Mouse (Mus musculus): ENCODE measurements around the gene Ociad1. TPM values are rescaled to one million over a fixed set of nuclear protein-coding genes. Genes with fewer than 3 reads are reported as not detected.

The Ociad1 gene
- polyA plus RNA-seq, 1 experiment from 2014 or later: 264 TPM

DNA sequence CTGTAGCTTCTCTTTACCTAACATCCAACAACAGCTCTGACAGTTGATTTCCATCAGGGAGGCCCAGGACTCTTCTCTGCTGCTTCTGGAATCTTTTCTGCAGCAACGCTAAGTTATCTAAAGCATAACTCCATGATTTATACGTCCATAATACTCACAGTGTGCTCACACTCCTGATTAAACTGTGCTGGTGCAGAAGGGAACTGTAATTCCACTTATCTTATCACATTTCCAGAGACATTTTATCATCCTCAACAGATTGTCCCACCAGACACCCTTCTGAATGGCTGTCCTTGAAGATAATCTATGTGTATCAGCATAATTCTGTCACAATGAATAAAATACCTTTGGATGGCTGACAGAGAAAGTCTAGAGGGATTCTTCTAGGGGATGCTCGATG lies 61.4 kb downstream of the Ociad1 start:
- H3K27ac ChIP-seq (ENCODE audit: low read depth, low read length): no peak overlapping the region
- 0 out of 2 replicates have a peak, but pooled peaks cover 6% of the 10 kb centered on the region for H3K4me1 ChIP-seq (ENCODE audit: control insufficient read depth, insufficient read depth, low read length)
- H3K9me3 ChIP-seq (ENCODE audit: control insufficient read depth, low read length): no peaks in the 10 kb centered on the region
- no peaks in the 10 kb centered on the region for H3K36me3 ChIP-seq (ENCODE audit: control insufficient read depth, insufficient read depth, low read length)
- H3K4me3 ChIP-seq (ENCODE audit: low read depth, low read length): no peak overlapping the region
- WGBS: 50% methylated on average over 3 of the region's 3 CpGs
- no peak overlapping the region for H3K4me2 ChIP-seq (ENCODE audit: low read depth, low read length)
- H3K27me3 ChIP-seq (ENCODE audit: control insufficient read depth, insufficient read depth, low read length): no peaks in the 10 kb centered on the region
- no peak overlapping the region for H3K9ac ChIP-seq (replicated peaks; ENCODE audit: low read depth, low read length)
- ATAC-seq (ENCODE audit: low read depth): peak; percentile 42; the same call in 1 of the 2 replicates

GRCm38 (mm10) chr5:73355393-73355792 lies 62.8 kb downstream of the Ociad1 start:
- 46% methylated on average over 5 of the region's 5 CpGs for WGBS
- H3K27ac ChIP-seq (ENCODE audit: low read depth, low read length): no peak overlapping the region
- peak; percentile 33; the same call in 1 of the 2 replicates for ATAC-seq (ENCODE audit: low read depth)

DNA sequence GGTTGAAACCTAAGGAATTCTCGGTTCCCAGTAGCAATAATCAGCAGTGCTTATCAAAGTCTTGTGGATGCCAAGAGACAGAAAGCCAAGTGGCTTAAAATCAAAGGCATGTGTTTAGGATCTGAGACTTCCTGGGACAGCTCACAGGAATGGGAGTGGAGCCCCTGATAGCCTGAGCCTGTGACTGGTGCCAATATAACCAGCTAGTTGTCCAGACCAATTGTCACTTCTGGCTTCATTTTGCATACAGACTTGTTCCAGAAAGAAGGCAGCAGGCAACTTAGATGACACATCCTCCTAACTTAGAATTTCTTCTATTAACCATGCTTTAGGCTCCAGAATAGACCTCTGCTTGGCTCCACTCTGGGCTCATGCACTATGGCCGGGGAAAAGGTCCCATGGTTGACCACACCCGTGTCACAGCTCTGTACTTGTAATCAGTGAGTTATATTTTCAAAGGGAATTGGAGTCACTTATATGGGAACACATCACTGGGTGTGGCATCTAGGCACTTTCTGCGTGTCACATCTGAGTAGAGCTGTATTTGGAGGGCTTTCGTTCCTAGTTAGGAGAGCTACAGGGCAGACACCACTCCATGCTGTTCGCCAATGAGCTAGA lies 66.7 kb downstream of the Ociad1 start:
- Histone ChIP-seq H3K36me3 (ENCODE audit: control insufficient read depth, insufficient read depth, low read length) (no peaks in the 10 kb centered on the region), H3K4me3 (ENCODE audit: low read depth, low read length) (no peak overlapping the region), H3K4me2 (ENCODE audit: low read depth, low read length) (no peak overlapping the region), H3K4me1 (ENCODE audit: control insufficient read depth, insufficient read depth, low read length) (0 out of 2 replicates have a peak, but pooled peaks cover 6% of the 10 kb centered on the region), H3K27me3 (ENCODE audit: control insufficient read depth, insufficient read depth, low read length) (no peaks in the 10 kb centered on the region), H3K9me3 (ENCODE audit: control insufficient read depth, low read length) (no peaks in the 10 kb centered on the region), H3K9ac (replicated peaks; ENCODE audit: low read depth, low read length) (no peak overlapping the region), H3K27ac (ENCODE audit: low read depth, low read length) (no peak overlapping the region)
- no peak for ATAC-seq (ENCODE audit: low read depth)
- WGBS: 83% methylated on average over 6 of the region's 6 CpGs

More at GRCm38 (mm10) chr5:73355393-73355792, 62.8 kb downstream of the Ociad1 start:
- Histone ChIP-seq H3K9me3 (ENCODE audit: control insufficient read depth, low read length) (no peaks in the 10 kb centered on the region), H3K4me2 (ENCODE audit: low read depth, low read length) (no peak overlapping the region), H3K9ac (replicated peaks; ENCODE audit: low read depth, low read length) (no peak overlapping the region), H3K27me3 (ENCODE audit: control insufficient read depth, insufficient read depth, low read length) (no peaks in the 10 kb centered on the region), H3K4me3 (ENCODE audit: low read depth, low read length) (no peak overlapping the region), H3K4me1 (ENCODE audit: control insufficient read depth, insufficient read depth, low read length) (0 out of 2 replicates have a peak, but pooled peaks cover 6% of the 10 kb centered on the region), H3K36me3 (ENCODE audit: control insufficient read depth, insufficient read depth, low read length) (no peaks in the 10 kb centered on the region)

GRCm38 (mm10) chr5:73359752-73360141 lies 67.2 kb downstream of the Ociad1 start:
- Histone ChIP-seq H3K4me2 (ENCODE audit: low read depth, low read length) (peak overlapping the region; percentile 20; the same call in 1 of the 2 replicates), H3K27me3 (ENCODE audit: control insufficient read depth, insufficient read depth, low read length) (no peaks in the 10 kb centered on the region), H3K9ac (replicated peaks; ENCODE audit: low read depth, low read length) (no peak overlapping the region), H3K36me3 (ENCODE audit: control insufficient read depth, insufficient read depth, low read length) (no peaks in the 10 kb centered on the region), H3K4me3 (ENCODE audit: low read depth, low read length) (no peak overlapping the region), H3K9me3 (ENCODE audit: control insufficient read depth, low read length) (no peaks in the 10 kb centered on the region), H3K27ac (ENCODE audit: low read depth, low read length) (no peak overlapping the region), H3K4me1 (ENCODE audit: control insufficient read depth, insufficient read depth, low read length) (0 out of 2 replicates have a peak, but pooled peaks cover 2% of the 10 kb centered on the region)
- WGBS: 32% methylated on average over 12 of the region's 12 CpGs
- ATAC-seq (ENCODE audit: low read depth): no peak

DNA sequence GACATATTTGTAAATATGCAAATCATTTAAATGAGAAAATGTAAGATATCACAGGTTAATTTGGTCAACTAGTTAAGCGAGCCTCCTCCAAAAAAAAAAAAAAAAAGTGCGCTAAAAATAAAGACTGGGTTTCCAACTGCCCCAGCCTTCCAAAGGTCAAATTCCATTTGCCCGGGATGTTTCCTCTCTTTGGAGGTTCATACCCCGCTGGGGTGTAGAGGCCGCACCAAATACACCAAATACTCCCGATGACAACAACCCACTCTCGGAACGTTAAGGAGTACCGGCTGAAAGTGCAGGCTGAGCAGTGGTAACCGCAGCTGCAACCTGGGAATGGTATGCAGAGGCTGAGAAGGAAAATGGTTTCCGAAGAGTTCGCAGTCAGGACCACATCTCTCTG lies 67.7 kb downstream of the Ociad1 start:
- WGBS: 36% methylated on average over 12 of the region's 12 CpGs
- no peak overlapping the region for H3K9ac ChIP-seq (replicated peaks; ENCODE audit: low read depth, low read length)
- H3K27ac ChIP-seq (ENCODE audit: low read depth, low read length): no peak overlapping the region
- no peaks in the 10 kb centered on the region for H3K9me3 ChIP-seq (ENCODE audit: control insufficient read depth, low read length)
- no peaks in the 10 kb centered on the region for H3K27me3 ChIP-seq (ENCODE audit: control insufficient read depth, insufficient read depth, low read length)
- no peak for ATAC-seq (ENCODE audit: low read depth)
- H3K4me3 ChIP-seq (ENCODE audit: low read depth, low read length): no peak overlapping the region
- no peaks in the 10 kb centered on the region for H3K36me3 ChIP-seq (ENCODE audit: control insufficient read depth, insufficient read depth, low read length)
- peak overlapping the region; percentile 20; the same call in 1 of the 2 replicates for H3K4me2 ChIP-seq (ENCODE audit: low read depth, low read length)
- no peaks in the 10 kb centered on the region for H3K4me1 ChIP-seq (ENCODE audit: control insufficient read depth, insufficient read depth, low read length)

- Histone ChIP-seq H3K9ac (replicated peaks; ENCODE audit: low read depth, low read length) (no peak overlapping the region), H3K27me3 (ENCODE audit: control insufficient read depth, insufficient read depth, low read length) (no peaks in the 10 kb centered on the region), H3K4me3 (ENCODE audit: low read depth, low read length) (no peak overlapping the region), H3K4me2 (ENCODE audit: low read depth, low read length) (no peak overlapping the region), H3K36me3 (ENCODE audit: control insufficient read depth, insufficient read depth, low read length) (no peaks in the 10 kb centered on the region), H3K4me1 (ENCODE audit: control insufficient read depth, insufficient read depth, low read length) (no peaks in the 10 kb centered on the region), H3K27ac (ENCODE audit: low read depth, low read length) (no peak overlapping the region), H3K9me3 (ENCODE audit: control insufficient read depth, low read length) (no peaks in the 10 kb centered on the region)
- WGBS: 88% methylated on average over 7 of the region's 7 CpGs
- ATAC-seq (ENCODE audit: low read depth): no peak
These were observed 69.8 kb downstream of the Ociad1 start for GRCm38 (mm10) chr5:73362338-73362737.

DNA sequence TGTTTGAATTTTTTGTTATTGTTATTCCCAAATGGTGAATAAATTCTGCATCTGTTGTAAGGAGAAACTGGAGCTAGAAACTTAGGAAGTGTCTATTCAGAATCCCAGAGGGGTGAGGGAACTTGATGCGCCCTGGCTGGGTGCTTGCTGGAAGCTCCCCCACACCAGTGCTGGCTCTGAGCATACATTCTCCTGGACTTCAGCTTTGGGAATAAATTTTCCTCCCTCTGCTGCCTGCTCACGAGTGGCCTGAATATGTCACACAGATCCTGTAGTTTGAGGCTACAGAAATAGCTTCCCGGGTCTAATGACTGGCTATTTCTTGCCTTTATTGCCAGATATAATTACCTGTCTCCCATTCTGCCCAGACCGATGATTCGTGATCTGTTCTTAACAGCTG lies 70.2 kb downstream of the Ociad1 start:
- H3K27me3 ChIP-seq (ENCODE audit: control insufficient read depth, insufficient read depth, low read length): no peaks in the 10 kb centered on the region
- ATAC-seq (ENCODE audit: low read depth): no peak
- H3K4me1 ChIP-seq (ENCODE audit: control insufficient read depth, insufficient read depth, low read length): no peaks in the 10 kb centered on the region
- no peak overlapping the region for H3K4me3 ChIP-seq (ENCODE audit: low read depth, low read length)
- H3K36me3 ChIP-seq (ENCODE audit: control insufficient read depth, insufficient read depth, low read length): no peaks in the 10 kb centered on the region
- no peaks in the 10 kb centered on the region for H3K9me3 ChIP-seq (ENCODE audit: control insufficient read depth, low read length)
- H3K4me2 ChIP-seq (ENCODE audit: low read depth, low read length): no peak overlapping the region
- no peak overlapping the region for H3K27ac ChIP-seq (ENCODE audit: low read depth, low read length)
- whole genome bisulfite sequencing: 70% methylated on average over 5 of the region's 5 CpGs
- no peak overlapping the region for H3K9ac ChIP-seq (replicated peaks; ENCODE audit: low read depth, low read length)

Other genes starting within 250 kb of the Ociad1 start
- gene Fryl, start 36.2 kb upstream of the Ociad1 start, polyA plus RNA-seq (2014; fragmentation: Nextera tagmentation; extraction: Ambion mirVana): 51.1 and 54.1 TPM in 2 replicates
- gene Ociad2, start 48.2 kb downstream of the Ociad1 start, polyA plus RNA-seq (2014; fragmentation: Nextera tagmentation; extraction: Ambion mirVana): 22.0 and 22.5 TPM in 2 replicates
- 0.55 and 0.88 TPM in 2 replicates for gene Cwh43, start 113.3 kb downstream of the Ociad1 start, polyA plus RNA-seq (2014; fragmentation: Nextera tagmentation; extraction: Ambion mirVana)
- 60.5 and 66.5 TPM in 2 replicates for gene Dcun1d4, start 188.2 kb downstream of the Ociad1 start, polyA plus RNA-seq (2014; fragmentation: Nextera tagmentation; extraction: Ambion mirVana)